Mouse (Mus musculus) erythroblast, embryonic 14.5 days (primary cell): ENCODE results near the gene Ccdc186.

ENCODE experiments used
- GATA1 ChIP-seq: IDR thresholded peaks from 2 replicates; pipeline ENCODE4 v1.6.1; 2012; ENCODE audit warnings: low read length, inconsistent platforms, mixed read lengths
- TAL1 ChIP-seq: IDR thresholded peaks from 3 replicates; pipeline ENCODE4 v1.6.1; 2012; ENCODE audit warnings: low read length, inconsistent platforms, mixed read lengths

DNA sequence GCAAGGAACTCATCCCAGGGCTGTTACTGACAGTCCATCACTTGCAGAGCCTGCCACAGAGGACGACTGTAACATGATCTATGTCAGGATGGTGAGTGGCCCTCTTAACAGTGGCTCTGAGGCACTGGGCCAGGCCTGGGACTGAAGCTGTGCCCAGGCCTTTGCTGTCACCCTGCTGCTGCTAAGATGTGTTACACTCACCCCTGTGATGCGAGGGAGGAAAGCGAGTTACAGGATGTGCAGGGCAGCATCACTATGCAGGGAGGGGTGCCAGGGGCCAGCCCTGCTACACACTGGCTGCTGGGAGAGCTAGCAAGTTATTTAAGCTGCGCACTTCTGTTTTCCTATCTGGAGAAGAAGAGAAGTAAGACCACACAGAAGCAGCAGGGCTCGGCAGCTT is 34.5 kb upstream of the Ccdc186 start:
- no peak for TF ChIP-seq TAL1
- no peak for TF ChIP-seq GATA1
